Mouse (Mus musculus) intestine, embryonic 14.5 days (tissue): ENCODE results near the gene Paxx. TPM values are rescaled to one million over a fixed set of nuclear protein-coding genes. Genes with fewer than 3 reads are reported as not detected.
"Not testable (repeated sequence)": the region's sequence is repeated elsewhere in the genome, so short reads cannot be mapped to it uniquely, and the experiment has no call there.

Experiments used
- ATAC-seq: fragments of 200-750 bp; cut with Nextera tagmentation; replicated peaks from 2 replicates; pipeline ENCODE4 v1.8.0; 2017; ENCODE audit warnings: low read depth, moderate number of reproducible peaks, moderate TSS enrichment, moderate library complexity; ENCODE audit not compliant: low FRiP score, low TSS enrichment
- DNase-seq: peaks from one replicate; pipeline ENCODE4 v3.0.0-alpha.2; 2018; ENCODE audit warnings: low spot score
- H3K27ac ChIP-seq: fragments of 300-500 bp; sonication (generic); 2 replicates; pipeline ENCODE4 v1.5.1; 2014; ENCODE audit warnings: low read depth, mild to moderate bottlenecking, control low read depth
- H3K27me3 ChIP-seq: fragments of 300-500 bp; sonication (generic); replicated peaks from 2 replicates; pipeline ENCODE4 v1.6.1; 2014; ENCODE audit warnings: low read length, control low read depth; ENCODE audit not compliant: control insufficient read depth, insufficient read depth
- H3K36me3 ChIP-seq: fragments of 300-500 bp; sonication (generic); 2 replicates; pipeline ENCODE4 v1.6.1; 2014; ENCODE audit warnings: low read length, control low read depth; ENCODE audit not compliant: control insufficient read depth, insufficient read depth
- H3K4me1 ChIP-seq: fragments of 300-500 bp; sonication (generic); replicated peaks from 2 replicates; pipeline ENCODE4 v1.6.1; 2014; ENCODE audit warnings: low read length, control low read depth, mixed read lengths; ENCODE audit not compliant: control insufficient read depth, insufficient read depth
- H3K4me2 ChIP-seq: fragments of 300-500 bp; sonication (generic); 2 replicates; pipeline ENCODE4 v1.6.1; 2014; ENCODE audit warnings: low read length
- H3K4me3 ChIP-seq: fragments of 300-500 bp; sonication (generic); 2 replicates; pipeline ENCODE4 v1.5.1; 2014; ENCODE audit warnings: low read depth, low read length, control low read depth, mixed read lengths
- H3K9ac ChIP-seq: fragments of 300-500 bp; sonication (generic); 2 replicates; pipeline ENCODE4 v1.6.1; 2014; ENCODE audit warnings: mild to moderate bottlenecking, low read length
- H3K9me3 ChIP-seq: fragments of 300-500 bp; sonication (generic); 2 replicates; pipeline ENCODE4 v1.6.1; 2016; ENCODE audit warnings: low read length, control low read depth; ENCODE audit not compliant: control insufficient read depth
- WGBS: fragments of 180-500 bp; shearing (Covaris S2); extraction: QIAGEN DNeasy Blood & Tissue Kit; methylation state at CpG from one replicate; pipeline ENCODE4 v1.1.7; 2014; 5-methylcytosine and 5-hydroxymethylcytosine counted together
- polyA plus RNA-seq: library from polyadenylated mRNA; unstranded; fragments of >200 nt; fragmentation: Nextera tagmentation; extraction: Ambion mirVana; gene quantifications from 2 replicates; pipeline ENCODE4 v1.2.1, GENCODE M21; 2014

The Paxx gene
- polyA plus RNA-seq, 1 experiment from 2014 or later = 27.4 TPM

DNA sequence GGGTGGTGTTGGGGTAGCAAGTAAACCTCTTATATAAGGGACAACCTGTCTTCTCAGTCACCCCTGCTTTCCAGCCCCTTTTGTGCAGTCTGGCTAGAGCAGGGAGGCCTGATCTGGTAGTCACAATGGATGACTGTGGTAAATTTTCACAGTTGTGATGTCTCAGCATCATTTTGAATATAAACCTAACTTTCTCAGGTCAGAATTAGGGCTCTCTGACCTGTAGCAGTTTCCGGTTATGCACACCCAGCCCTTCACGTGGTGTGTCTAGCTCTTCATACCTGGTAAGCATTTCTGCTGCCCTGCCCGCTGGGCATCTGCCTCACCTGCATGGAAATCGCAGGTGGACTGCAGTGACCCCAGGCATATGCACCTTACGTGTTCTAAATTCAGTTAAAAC lies 33.6 kb downstream of the Paxx start:
- Histone ChIP-seq H3K9me3 (no peaks in the 10 kb centered on the region), H3K36me3 (no peaks in the 10 kb centered on the region), H3K27ac (no peak overlapping the region), H3K4me3 (no peak overlapping the region), H3K4me2 (no peak overlapping the region), H3K27me3 (peaks cover 22% of the 10 kb centered on the region), H3K9ac (no peak overlapping the region), H3K4me1 (no peaks in the 10 kb centered on the region)
- ATAC-seq (no peak), DNase-seq (no peak)
- WGBS = 86% methylated on average over 5 of the region's 5 CpGs

DNA sequence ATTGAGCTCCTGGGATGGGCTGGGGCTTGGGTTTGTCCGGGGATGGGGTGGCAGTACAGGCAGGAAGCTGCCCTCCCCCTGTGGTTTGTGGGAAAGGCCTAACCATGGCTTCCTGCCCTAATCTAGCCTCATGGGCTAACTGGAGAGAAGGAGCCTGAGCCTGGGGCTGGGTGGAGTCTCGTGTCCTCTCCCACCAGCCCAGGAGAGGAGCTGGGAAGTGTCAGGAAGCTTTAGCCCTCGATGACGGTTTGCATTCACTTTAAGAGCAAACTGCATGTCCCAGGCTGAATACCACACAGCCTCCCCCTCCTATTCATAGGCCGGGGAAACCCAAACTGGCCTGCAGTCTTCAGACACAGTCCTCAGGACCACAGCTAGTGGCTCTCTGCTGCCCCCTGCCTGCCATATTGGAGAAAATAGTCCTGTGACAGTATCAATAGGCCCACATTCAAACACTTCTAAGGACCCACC lies 34.1 kb downstream of the Paxx start:
- Histone ChIP-seq H3K9ac (no peak overlapping the region), H3K4me3 (no peak overlapping the region), H3K27ac (no peak overlapping the region), H3K27me3 (peaks cover 22% of the 10 kb centered on the region), H3K36me3 (no peaks in the 10 kb centered on the region), H3K9me3 (no peaks in the 10 kb centered on the region), H3K4me2 (no peak overlapping the region), H3K4me1 (no peaks in the 10 kb centered on the region)
- DNase-seq (peak; percentile 84), ATAC-seq (no peak)
- WGBS = 37% methylated on average over 5 of the region's 5 CpGs

DNA sequence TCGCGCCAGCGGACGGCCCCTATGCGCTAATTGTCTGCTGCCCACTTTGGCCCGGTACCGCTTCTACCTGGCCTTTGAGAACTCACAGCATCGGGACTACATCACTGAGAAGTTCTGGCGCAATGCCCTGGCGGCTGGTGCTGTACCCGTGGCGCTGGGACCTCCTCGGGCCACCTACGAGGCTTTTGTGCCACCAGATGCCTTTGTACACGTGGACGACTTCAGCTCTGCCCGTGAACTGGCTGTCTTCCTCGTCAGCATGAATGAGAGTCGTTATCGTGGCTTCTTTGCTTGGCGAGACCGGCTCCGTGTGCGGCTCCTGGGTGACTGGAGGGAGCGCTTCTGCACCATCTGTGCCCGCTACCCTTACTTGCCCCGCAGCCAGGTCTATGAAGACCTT lies 35.4 kb downstream of the Paxx start:
- Histone ChIP-seq H3K4me3 (no peak overlapping the region), H3K9me3 (no peaks in the 10 kb centered on the region), H3K27ac (no peak overlapping the region), H3K36me3 (no peaks in the 10 kb centered on the region), H3K4me1 (no peaks in the 10 kb centered on the region), H3K9ac (no peak overlapping the region), H3K27me3 (peaks cover 22% of the 10 kb centered on the region), H3K4me2 (no peak overlapping the region)
- WGBS = 58% methylated on average over 27 of the region's 27 CpGs
- DNase-seq (no peak), ATAC-seq (no peak)

GRCm38 (mm10) chr2:25423626-25424025 lies 37.3 kb downstream of the Paxx start:
- ATAC-seq = no peak
- WGBS = 53% methylated on average over 1 of the region's 1 CpGs

DNA sequence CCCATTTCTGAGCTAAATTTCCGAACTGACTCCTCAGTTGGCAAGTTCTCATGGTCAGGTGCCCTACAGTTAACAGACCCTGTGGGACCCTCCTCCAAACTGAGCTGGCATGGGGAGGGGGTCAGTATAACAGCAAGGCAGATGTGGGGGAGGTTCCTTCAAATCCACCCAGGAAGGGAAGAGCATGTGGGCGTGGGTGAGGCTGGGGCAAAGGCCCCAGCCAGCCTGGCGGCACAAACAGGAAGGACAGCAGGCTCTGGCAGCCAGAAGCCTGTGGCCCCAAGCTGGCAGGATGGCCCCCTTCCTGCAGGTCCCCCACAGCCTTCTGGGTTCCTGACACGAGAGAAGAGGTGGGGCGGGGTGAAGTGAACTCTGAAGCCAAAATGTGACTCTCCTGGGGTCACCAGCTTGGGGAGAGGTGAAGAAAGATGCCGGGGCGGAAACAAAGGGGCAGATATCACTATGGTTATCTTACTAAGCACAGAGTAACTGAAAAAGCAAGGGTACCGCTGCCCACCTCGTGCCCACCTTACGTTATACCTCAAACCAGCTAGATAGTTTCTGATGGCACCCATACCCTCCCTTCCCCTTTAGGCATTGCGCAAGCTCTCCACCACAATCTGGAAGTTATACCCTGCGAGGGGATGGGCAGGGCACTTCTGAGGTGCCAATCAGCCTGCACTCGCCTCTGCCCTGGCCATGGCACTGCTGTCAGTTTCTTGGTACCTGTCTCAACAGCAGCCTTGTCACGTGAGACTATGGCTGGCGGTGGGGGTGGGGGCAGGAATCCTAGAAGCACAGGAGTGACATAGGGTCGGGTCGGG lies 38.1 kb downstream of the Paxx start, which contains the start of gene Fut7:
Gene Fut7 (plus strand): TSS at position 681 of the 824 bp plus-strand sequence.
- H3K9me3 ChIP-seq = no peaks in the 10 kb centered on the region
- no peak for DNase-seq
- no peak within 1 kb of the TSS for H3K27ac ChIP-seq
- H3K9ac ChIP-seq = no peak within 1 kb of the TSS
- 60% methylated on average over 17 of the region's 17 CpGs for WGBS
- no peak for ATAC-seq
- no peaks in the 10 kb centered on the region for H3K36me3 ChIP-seq
- H3K4me3 ChIP-seq = no peak within 1 kb of the TSS
- no peaks in the 10 kb centered on the region for H3K4me1 ChIP-seq
- peaks cover 19% of the 10 kb centered on the region for H3K27me3 ChIP-seq
- H3K4me2 ChIP-seq = no peak within 1 kb of the TSS

More at GRCm38 (mm10) chr2:25423626-25424025, 37.3 kb downstream of the Paxx start:
- no peak overlapping the region for H3K4me3 ChIP-seq
- H3K9ac ChIP-seq = no peak overlapping the region
- H3K36me3 ChIP-seq = no peaks in the 10 kb centered on the region
- H3K9me3 ChIP-seq = no peaks in the 10 kb centered on the region
- H3K4me1 ChIP-seq = no peaks in the 10 kb centered on the region
- no peak overlapping the region for H3K4me2 ChIP-seq
- no peak overlapping the region for H3K27ac ChIP-seq
- DNase-seq = no peak
- peaks cover 19% of the 10 kb centered on the region for H3K27me3 ChIP-seq

- ATAC-seq (no peak), DNase-seq (peak; percentile 64)
- Histone ChIP-seq H3K27me3 (peaks cover 19% of the 10 kb centered on the region), H3K9ac (no peak overlapping the region), H3K4me1 (no peaks in the 10 kb centered on the region), H3K9me3 (no peaks in the 10 kb centered on the region), H3K4me3 (no peak overlapping the region), H3K36me3 (no peaks in the 10 kb centered on the region), H3K27ac (no peak overlapping the region), H3K4me2 (no peak overlapping the region)
- WGBS = 19% methylated on average over 3 of the region's 3 CpGs
These were observed 39.0 kb downstream of the Paxx start for GRCm38 (mm10) chr2:25421896-25422295.

- 26% methylated on average over 3 of the region's 3 CpGs for WGBS
- no peak for DNase-seq
These were observed 43.5 kb downstream of the Paxx start for GRCm38 (mm10) chr2:25417426-25417825.

DNA sequence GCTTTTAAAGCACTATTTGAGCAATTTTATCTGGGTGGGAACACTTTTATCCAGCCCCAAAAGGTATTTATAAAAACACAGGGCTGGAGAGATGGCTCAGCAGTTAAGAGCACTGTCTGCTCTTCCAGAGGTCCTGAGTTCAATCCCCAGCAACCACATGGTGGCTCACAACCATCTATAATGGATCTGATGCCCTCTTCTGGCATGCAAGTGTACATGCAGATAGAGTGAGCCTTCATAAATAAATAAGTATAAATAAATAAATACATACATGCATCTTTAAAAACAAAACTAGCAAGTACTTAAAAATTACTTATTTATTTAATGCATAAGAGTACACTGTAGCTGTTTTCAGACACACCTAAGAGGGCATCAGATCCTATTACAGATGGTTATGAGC lies 47.5 kb downstream of the Paxx start:
- not testable (repeated sequence) for H3K9ac ChIP-seq, H3K4me3 ChIP-seq, H3K36me3 ChIP-seq, DNase-seq, H3K4me1 ChIP-seq, H3K9me3 ChIP-seq, H3K27ac ChIP-seq, H3K27me3 ChIP-seq, H3K4me2 ChIP-seq, ATAC-seq

More at GRCm38 (mm10) chr2:25417426-25417825, 43.5 kb downstream of the Paxx start:
- Histone ChIP-seq H3K36me3 (no peaks in the 10 kb centered on the region), H3K9me3 (no peaks in the 10 kb centered on the region), H3K4me2 (no peak overlapping the region), H3K9ac (no peak overlapping the region), H3K27ac (no peak overlapping the region), H3K4me3 (no peak overlapping the region), H3K27me3 (no peaks in the 10 kb centered on the region), H3K4me1 (no peaks in the 10 kb centered on the region)
- no peak for ATAC-seq

- Histone ChIP-seq H3K27me3 (peaks cover 11% of the 10 kb centered on the region), H3K4me2 (no peak overlapping the region), H3K4me1 (no peaks in the 10 kb centered on the region), H3K36me3 (no peaks in the 10 kb centered on the region), H3K9me3 (no peaks in the 10 kb centered on the region), H3K9ac (no peak overlapping the region), H3K27ac (no peak overlapping the region), H3K4me3 (no peak overlapping the region)
- 85% methylated on average over 10 of the region's 10 CpGs for WGBS
- DNase-seq (no peak), ATAC-seq (no peak)
These were observed 52.0 kb downstream of the Paxx start for GRCm38 (mm10) chr2:25408908-25409307.
